Mouse (Mus musculus) embryo, embryonic 11.5 days (tissue): ENCODE data around the gene Fads6.

Experiments
- DNase-seq: peaks from one replicate; pipeline ENCODE4 v3.0.0-alpha.2; 2012; ENCODE audit warnings: low read depth, low spot score

Fads6 gene

GRCm38 (mm10) chr11:115297214-115297826 is at the start of gene Fads6:
Gene Fads6, minus strand, starts transcription at chr11:115297663.
- no peak for DNase-seq

DNA sequence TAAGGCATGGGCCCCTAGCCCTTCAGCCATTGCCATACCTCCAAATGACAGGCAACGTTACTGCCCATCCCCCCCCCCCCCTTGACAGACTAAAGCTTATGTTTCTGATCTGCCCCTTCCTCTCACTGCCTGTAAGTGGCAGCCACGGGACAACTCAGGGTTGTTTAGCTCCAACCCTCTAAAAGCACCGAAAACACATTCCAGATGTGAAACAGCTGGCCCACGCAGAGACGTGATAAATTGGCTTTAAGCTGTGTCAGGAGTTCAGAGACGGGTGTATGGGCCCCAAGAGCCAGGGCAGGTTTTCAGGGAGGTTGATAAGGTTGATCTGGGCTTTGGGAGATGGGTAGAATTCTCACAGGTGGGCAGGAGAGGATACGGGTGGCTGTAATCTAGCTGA is 48.1 kb upstream of the Fads6 start:
- DNase-seq: peak; percentile 59

DNA sequence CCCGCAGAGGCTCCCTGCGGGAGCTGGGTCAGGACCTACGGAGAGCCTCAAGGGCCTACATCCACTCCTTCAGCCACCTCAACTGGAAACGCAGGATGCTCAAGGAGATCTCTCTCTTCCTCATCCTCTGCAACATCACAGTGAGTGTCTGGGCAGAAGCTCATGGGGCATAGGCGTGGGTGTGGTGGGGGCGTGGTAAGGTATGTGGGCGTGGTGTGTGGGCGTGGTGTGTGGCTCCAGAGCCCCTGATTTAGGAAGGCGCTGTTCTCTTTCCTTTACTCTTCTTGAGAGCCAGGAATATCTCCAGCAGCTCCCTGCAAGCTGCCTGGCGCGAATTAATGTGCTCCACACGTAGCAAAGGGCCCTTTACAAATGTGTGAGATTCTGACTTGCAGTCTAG is 47.5 kb upstream of the Fads6 start:
- no peak for DNase-seq

DNA sequence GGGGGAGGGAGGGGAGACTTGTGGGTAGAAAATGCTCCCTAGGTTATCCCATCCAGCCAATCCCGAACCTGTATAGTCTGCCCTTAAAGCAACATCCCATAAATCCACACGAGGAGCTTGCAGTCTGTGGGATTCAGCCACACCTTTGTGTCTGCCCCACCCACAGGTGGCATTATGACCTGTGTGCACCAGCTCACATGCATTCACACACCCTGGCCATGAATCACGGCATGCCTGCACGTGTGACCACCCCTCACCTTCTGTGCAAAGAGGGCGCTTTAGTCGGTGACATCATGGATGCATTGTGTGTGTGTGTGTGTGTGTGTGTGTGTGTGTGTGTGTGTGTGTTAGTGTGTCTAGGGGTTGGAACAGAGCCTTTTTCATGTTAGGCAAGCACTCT is 44.4 kb upstream of the Fads6 start:
- no peak for DNase-seq

- DNase-seq: no peak
These were observed 43.8 kb upstream of the Fads6 start for GRCm38 (mm10) chr11:115341246-115341645.

DNA sequence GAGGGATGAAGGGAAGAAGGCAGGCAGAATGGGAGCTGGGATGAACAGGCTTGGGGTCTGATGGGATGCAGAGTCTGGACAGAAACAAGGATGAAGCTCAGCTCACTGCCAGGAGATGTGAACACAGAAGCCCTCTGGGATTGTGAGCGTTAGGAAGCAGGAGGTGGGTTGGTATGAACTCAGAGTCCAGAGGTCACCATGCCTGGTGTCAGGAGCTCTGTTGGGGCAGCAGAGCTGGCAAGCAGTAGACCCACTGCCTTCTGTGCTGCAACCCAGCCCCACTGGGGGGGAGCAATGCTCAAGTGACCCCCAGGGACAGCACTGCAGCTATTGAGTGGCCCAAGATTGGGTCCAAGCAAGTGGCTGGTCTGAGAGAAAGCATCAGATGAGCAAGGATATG is 40.4 kb upstream of the Fads6 start:
- DNase-seq: no peak

DNA sequence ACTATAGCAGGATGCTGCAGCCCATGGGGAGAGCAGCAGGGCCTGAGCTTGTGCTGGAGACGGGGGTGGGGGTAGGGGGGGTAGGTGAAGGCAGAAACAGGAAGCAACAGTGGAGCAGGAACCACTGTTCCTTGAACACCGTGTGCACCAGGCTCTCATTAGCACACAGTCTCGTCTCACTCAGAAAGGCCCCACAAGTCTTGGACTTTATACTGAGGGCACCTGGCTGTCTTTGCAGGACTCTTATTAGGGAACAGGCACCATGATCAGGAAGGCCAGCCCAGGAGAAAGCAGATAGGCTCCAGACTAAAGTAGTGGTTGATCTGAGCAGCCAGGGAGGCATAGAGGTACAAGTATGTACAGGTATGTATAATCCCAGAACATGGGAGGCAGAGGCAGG is 39.9 kb upstream of the Fads6 start:
- DNase-seq: no peak

DNA sequence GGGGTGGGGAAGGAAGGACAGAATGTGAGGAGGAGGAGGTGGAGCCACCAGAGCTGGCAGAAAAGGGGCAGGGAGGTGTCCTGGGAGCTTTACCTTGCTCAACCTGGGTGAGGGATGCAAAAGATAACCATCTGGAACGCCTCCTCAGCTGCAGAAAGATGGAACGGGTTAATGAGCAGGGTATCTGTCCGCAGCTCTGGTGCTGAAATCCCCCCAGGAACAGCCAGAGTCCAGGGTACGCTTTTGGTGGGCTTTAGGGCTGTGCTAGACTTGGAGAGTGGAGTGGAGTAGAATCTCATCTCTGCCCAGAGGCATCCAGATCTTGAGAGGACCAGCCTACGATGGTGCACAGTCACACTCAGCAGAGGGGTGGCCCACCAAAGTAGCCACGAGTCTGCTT is 38.7 kb upstream of the Fads6 start:
- DNase-seq: no peak

- DNase-seq: no peak
These were observed 37.8 kb upstream of the Fads6 start for GRCm38 (mm10) chr11:115335223-115335622.

GRCm38 (mm10) chr11:115334531-115334930 is 37.1 kb upstream of the Fads6 start, which contains the start of gene Otop3:
Gene Otop3, plus strand, starts transcription at chr11:115334731.
- DNase-seq: no peak

- DNase-seq: no peak
These were observed 31.9 kb upstream of the Fads6 start for GRCm38 (mm10) chr11:115329339-115329738.

DNA sequence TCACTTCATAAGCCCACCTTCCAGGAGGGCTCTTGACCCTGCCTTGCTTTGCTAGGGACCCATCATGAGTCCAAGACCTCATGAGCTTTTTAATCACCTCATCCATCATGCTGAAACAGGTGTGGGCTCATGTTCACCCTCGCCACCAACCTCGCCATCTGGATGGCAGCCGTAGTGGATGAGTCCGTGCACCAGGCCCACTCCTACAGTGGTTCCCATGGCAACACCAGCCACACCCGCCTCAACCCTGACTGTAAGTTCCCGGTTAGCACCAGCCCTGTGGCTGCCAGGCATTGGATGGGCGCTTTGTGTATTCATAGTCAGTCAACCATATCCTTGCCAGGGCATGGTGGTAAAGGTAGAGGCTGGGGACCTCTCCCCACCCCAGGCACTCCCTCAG is 29.3 kb upstream of the Fads6 start:
- no peak for DNase-seq

GRCm38 (mm10) chr11:115323354-115323753 is 25.9 kb upstream of the Fads6 start:
- no peak for DNase-seq

DNA sequence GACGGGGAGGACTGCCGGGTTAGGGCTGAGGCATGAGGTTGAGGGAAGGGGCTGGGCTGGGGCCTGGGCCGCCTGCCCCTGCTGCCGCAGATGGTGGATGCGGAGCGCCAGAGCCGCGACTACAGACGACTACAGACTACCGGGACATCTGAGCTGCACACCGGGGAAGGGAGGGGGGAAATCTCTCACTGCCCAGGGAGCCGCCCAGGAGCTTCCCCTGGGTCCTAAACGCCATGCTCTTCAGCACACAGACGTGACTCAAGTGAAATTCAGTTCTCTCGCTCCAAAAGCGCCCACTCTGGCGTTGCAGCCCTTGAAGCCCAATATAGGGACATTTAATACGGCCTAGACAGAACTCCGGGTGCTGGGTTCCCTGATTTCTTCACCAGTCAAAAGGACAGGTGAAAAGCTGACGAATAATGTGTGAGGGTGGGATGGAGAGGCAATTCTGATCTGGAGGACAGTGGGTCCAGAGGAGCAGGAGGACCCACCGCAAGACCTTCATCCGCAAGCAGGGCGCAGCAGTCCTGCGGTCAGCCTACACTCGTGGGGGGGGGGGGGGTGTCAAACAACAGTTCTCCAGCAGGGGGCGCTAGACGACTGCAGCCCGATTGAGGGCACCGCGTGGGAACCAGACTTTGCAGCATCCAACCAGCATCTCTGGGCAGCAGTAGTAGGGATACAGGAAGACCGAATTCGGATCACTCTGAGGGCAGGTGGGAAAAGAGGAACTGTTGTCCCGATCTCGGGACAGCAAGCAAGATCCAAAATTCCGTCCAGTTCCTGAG is 24.6 kb upstream of the Fads6 start, which contains the start of gene Ush1g:
Gene Ush1g (minus strand): TSS at position 136 of the 788 bp plus-strand sequence.
- DNase-seq: peak; percentile 57

DNA sequence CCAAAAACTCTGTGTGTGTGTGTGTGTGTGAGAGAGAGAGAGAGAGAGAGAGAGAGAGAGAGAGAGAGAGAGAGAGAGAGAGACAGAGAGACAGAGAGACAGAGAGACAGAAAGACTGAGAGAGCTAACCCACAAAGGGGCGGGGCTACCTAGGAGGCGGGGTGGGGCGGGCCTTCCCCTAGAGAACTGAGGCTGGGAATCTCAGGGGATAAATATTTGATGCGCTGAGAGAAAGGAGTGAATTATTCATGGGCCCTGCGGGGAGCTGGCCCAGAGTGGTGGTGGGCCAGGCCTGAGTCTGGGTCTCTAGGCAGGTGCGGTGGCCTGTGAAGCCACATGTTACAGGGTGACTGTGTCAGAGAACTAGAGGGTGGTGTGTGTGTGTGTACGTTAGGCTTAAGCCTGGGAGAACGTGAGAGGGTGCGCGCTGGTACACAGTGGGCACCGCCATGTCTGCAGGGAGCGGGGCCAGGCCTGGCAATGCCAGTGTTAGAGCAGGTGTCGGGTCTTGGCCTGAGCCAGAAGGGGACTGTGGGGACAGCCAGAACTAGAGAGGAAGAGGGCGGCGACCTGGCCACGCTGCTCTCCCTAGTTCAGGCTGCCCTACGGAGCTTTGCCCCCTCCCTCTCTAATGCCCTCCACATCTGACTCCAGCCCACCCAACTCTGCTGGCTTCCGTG is 22.4 kb upstream of the Fads6 start:
- no peak for DNase-seq

GRCm38 (mm10) chr11:115318245-115319027 is 21.0 kb upstream of the Fads6 start:
- no peak for DNase-seq

DNA sequence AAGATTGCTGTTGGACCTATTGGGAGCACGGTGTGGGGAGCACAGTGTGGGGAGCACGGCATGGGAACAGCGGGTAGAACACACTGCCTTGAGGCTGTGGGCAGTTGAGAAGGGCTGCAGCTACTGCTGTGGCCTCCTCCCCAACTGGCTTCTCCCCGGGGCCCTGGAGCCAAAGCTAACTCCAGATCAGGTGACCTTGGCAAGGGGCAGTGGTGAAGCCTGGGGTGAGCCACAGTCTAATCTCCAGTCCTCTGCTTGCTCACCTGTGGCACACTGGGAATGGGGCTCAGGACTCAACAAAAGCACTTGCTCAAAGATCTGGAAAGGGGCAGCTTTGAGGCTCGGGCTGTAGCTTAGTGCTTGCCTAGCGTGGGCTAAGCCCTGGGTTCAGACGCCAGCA is 19.7 kb upstream of the Fads6 start:
- no peak for DNase-seq

GRCm38 (mm10) chr11:115314249-115314648 is 16.8 kb upstream of the Fads6 start:
- DNase-seq: no peak

GRCm38 (mm10) chr11:115308781-115309180 is 11.3 kb upstream of the Fads6 start:
- no peak for DNase-seq

DNA sequence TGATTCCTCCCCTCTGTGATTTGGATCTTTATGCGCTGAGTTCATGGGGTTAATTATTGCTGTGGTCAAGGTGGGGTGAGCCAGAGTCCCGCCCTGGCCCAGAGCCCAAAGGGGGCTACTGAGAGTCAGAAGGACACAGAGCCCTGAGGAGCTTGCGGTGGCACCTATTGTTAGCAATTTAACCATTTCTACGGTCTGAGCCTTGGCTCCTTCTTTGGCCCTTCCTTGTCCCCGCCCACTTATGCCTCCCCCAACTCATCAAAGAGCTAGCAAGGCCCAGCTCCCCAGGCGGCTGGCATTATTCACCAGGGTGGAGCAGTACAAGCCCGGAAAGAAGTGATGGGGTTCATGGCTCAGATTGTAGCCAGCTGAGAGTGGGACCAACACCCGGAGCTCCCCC is 9.4 kb upstream of the Fads6 start, which contains the start of gene Otop2:
Gene Otop2 (plus strand): TSS at position 301 of the 400 bp plus-strand sequence.
- no peak for DNase-seq

GRCm38 (mm10) chr11:115303167-115303566 is 5.7 kb upstream of the Fads6 start:
- DNase-seq: no peak

- DNase-seq: no peak
These were observed 3.9 kb upstream of the Fads6 start for GRCm38 (mm10) chr11:115301351-115301750.
